8 mouse cellular contexts compared by ENCODE assay signal in the genomic region with DNA sequence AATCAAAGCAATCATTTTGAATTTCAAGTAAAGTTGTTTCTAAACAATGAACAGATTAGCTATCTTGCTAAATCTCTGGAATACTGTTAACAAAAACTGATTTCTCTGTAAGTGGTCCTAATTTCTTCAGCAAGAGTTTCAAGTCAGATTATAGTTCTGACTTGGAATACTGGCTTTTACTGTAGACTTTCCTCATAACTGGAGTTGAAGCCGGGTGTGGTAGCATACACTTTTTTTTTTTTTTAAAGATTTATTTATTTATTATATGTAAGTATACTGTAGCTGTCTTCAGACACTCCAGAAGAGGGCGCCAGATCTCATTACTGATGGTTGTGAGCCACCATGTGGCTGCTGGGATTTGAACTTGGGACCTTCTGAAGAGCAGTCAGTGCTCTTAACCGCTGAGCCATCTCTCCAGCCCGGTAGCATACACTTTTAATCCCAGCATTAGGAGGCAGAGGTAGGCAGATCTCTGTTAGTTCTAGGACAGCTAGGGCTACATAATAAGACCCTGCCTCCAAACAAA. TPM values are rescaled to one million over a fixed set of nuclear protein-coding genes. Genes with fewer than 3 reads are reported as not detected.
DNase-seq lines count a peak whose midpoint lies in the region; ATAC-seq and TF ChIP-seq lines count a peak whose summit lies in the region.
"Not testable (repeated sequence)": the region's sequence is repeated elsewhere in the genome, so short reads cannot be mapped to it uniquely, and the experiment has no call there.

No protein-coding gene starts in this region.

- in situ Hi-C loops in CH12.LX (cut with MboI; ENCODE audit: low pct_ligation_motif_present, low pct_unique_long_range_greater_than_20kb, low sequenced_read_pairs), result loop anchor here (25.0 kb wide), 1 partner anchor 349 kb away; a partner anchor contains a TSS

- not testable (repeated sequence) for H3K4me1 ChIP-seq in CH12.LX (ENCODE audit: control insufficient read depth in 1 of 2, insufficient read depth in 2 of 2); MEL (ENCODE audit: control insufficient read depth in 1 of 2, insufficient read depth in 2 of 2, low read length in 2 of 2); liver, embryonic 14.5 days (replicated peaks; ENCODE audit: control insufficient read depth in 2 of 2, insufficient read depth in 2 of 2, low read length in 1 of 2); lung, postnatal 0 days (ENCODE audit: insufficient read depth, low read depth, low read length); stomach, postnatal 0 days (replicated peaks; ENCODE audit: control insufficient read depth, insufficient read depth)

- H3K9me3 ChIP-seq in CH12.LX (replicated peaks; ENCODE audit: low read length); MEL (replicated peaks; ENCODE audit: insufficient read depth, low read length); liver, embryonic 14.5 days (ENCODE audit: control insufficient read depth, low read length); lung, postnatal 0 days (ENCODE audit: low read length); stomach, postnatal 0 days (ENCODE audit: control insufficient read depth, low read length): not testable (repeated sequence)

- DNase-seq in CH12.LX (ENCODE audit: extremely low read depth); MEL (ENCODE audit: low read depth, low spot score); gastrocnemius, adult 2 months; layer of hippocampus, adult 2 months (ENCODE audit: low spot score in 2 of 2); liver, embryonic 14.5 days (ENCODE audit: low read depth in 3 of 3, low spot score in 3 of 3); lung, postnatal 0 days (ENCODE audit: low spot score); stomach, postnatal 0 days (ENCODE audit: low spot score): not testable (repeated sequence)
- DNase-seq in kidney, adult 9 months, result peak; percentile 12

- 70% methylated on average over 4 of the region's 4 CpGs for WGBS in liver, embryonic 14.5 days (ENCODE audit: insufficient replicate concordance)
- 81% methylated on average over 4 of the region's 4 CpGs for WGBS in lung, postnatal 0 days
- 81% methylated on average over 4 of the region's 4 CpGs for WGBS in stomach, postnatal 0 days

- dilution Hi-C loops in CH12.LX (cut with MboI; ENCODE audit: extremely low pct_ligation_motif_present, extremely low pct_unique_long_range_greater_than_20kb, low sequenced_read_pairs), result not testable (repeated sequence)

- not testable (repeated sequence) for H3K4me3 ChIP-seq in CH12.LX (replicated peaks in 1 of 3; ENCODE audit: low read depth in 2 of 3, low read length in 2 of 3, poor library complexity in 1 of 3); MEL (ENCODE audit: control insufficient read depth in 1 of 2, insufficient read depth in 1 of 2, low read depth in 2 of 2, low read length in 2 of 2); gastrocnemius, adult 2 months; layer of hippocampus, adult 2 months; liver, embryonic 14.5 days (ENCODE audit: insufficient read depth in 1 of 2, low read depth in 2 of 2, low read length in 2 of 2); lung, postnatal 0 days (ENCODE audit: low read depth, low read length); stomach, postnatal 0 days (ENCODE audit: low read depth, low read length)

- intact Hi-C loops in gastrocnemius, adult 2 months (cut with DNase I), result not testable (repeated sequence)

- not testable (repeated sequence) for ATAC-seq in liver, embryonic 14.5 days (ENCODE audit: insufficient read depth); lung, postnatal 0 days; stomach, postnatal 0 days (ENCODE audit: low FRiP score, low TSS enrichment)

- not testable (repeated sequence) for TF ChIP-seq EP300 in CH12.LX (IDR thresholded peaks at IDR 0.05; ENCODE audit: low read length); MEL (IDR thresholded peaks at IDR 0.05; ENCODE audit: low read depth in 1 of 2, low read length in 2 of 2); liver, embryonic 14.5 days (IDR thresholded peaks at IDR 0.05; ENCODE audit: low read depth); lung, postnatal 0 days (IDR thresholded peaks at IDR 0.05); stomach, postnatal 0 days (optimal IDR thresholded peaks at IDR 0.05)

- H3K4me2 ChIP-seq in CH12.LX (ENCODE audit: insufficient read depth, low read depth, poor library complexity, severe bottlenecking); liver, embryonic 14.5 days (ENCODE audit: low read depth); lung, postnatal 0 days (replicated peaks; ENCODE audit: low read depth, low read length); stomach, postnatal 0 days (replicated peaks; ENCODE audit: low read depth): not testable (repeated sequence)

- TF ChIP-seq POLR2A in CH12.LX (IDR thresholded peaks at IDR 0.05; ENCODE audit: low read depth, low read length); MEL (IDR thresholded peaks at IDR 0.05; ENCODE audit: control insufficient read depth in 1 of 2, insufficient read depth in 1 of 2, low read depth in 1 of 2, low read length in 2 of 2, poor library complexity in 1 of 2): not testable (repeated sequence)

- H3K36me3 ChIP-seq in CH12.LX (replicated peaks in 1 of 2; ENCODE audit: control insufficient read depth in 1 of 2, insufficient read depth in 1 of 2, low read length in 1 of 2), result peaks cover 70 to 91% of the 10 kb centered on the region in 2 experiments
- H3K36me3 ChIP-seq in MEL (ENCODE audit: control insufficient read depth in 1 of 2, insufficient read depth in 2 of 2, low read length in 2 of 2), result peaks cover 0 to 56% of the 10 kb centered on the region in 2 experiments; a peak in 3 of 4 replicates
- H3K36me3 ChIP-seq in liver, embryonic 14.5 days (replicated peaks; ENCODE audit: control insufficient read depth, insufficient read depth, low read depth), result peaks cover 84% of the 10 kb centered on the region
- H3K36me3 ChIP-seq in lung, postnatal 0 days (ENCODE audit: insufficient read depth, low read length), result peaks cover 30% of the 10 kb centered on the region
- H3K36me3 ChIP-seq in stomach, postnatal 0 days (ENCODE audit: control insufficient read depth, insufficient read depth, low read length), result peaks cover 25% of the 10 kb centered on the region

- H3K27ac ChIP-seq in CH12.LX (ENCODE audit: insufficient read depth, low read depth); MEL (ENCODE audit: control insufficient read depth, low read depth, low read length); gastrocnemius, adult 2 months; layer of hippocampus, adult 2 months; liver, embryonic 14.5 days; lung, postnatal 0 days (ENCODE audit: low read length); stomach, postnatal 0 days (replicated peaks): not testable (repeated sequence)

- not testable (repeated sequence) for H3K79me2 ChIP-seq in CH12.LX (replicated peaks; ENCODE audit: control insufficient read depth, extremely low read depth, insufficient read depth, poor library complexity, severe bottlenecking); MEL (ENCODE audit: control insufficient read depth, insufficient read depth, low read length, poor library complexity)

- TF ChIP-seq CTCF in CH12.LX (conservative IDR thresholded peaks at IDR 0.05 in 1 of 2, IDR thresholded peaks at IDR 0.05 in 1 of 2; ENCODE audit: low read depth in 2 of 2, low read length in 2 of 2) (peak in 1 of 2 experiments; percentile 28; a peak in 2 of 4 replicates), MEL (IDR thresholded peaks at IDR 0.05 in 2 of 3, conservative IDR thresholded peaks at IDR 0.05 in 1 of 3; ENCODE audit: control insufficient read depth in 1 of 3, insufficient read depth in 1 of 3, low read depth in 2 of 3, low read length in 3 of 3, poor library complexity in 1 of 3, severe bottlenecking in 1 of 3) (peak; percentile 6 to 22 (median 18); a peak in 2 of 6 replicates)
- peak; percentile 50 for TF ChIP-seq CTCF in gastrocnemius, adult 2 months (IDR thresholded peaks at IDR 0.05)
- TF ChIP-seq CTCF in layer of hippocampus, adult 2 months (conservative IDR thresholded peaks at IDR 0.05), result peak; percentile 65
- TF ChIP-seq CTCF in liver, embryonic 14.5 days (IDR thresholded peaks at IDR 0.05; ENCODE audit: low read depth), result peak; percentile 24; the same call in 1 of the 2 replicates
- peak; percentile 17; the same call in 1 of the 2 replicates for TF ChIP-seq CTCF in lung, postnatal 0 days (IDR thresholded peaks at IDR 0.05)
- TF ChIP-seq CTCF in stomach, postnatal 0 days (IDR thresholded peaks at IDR 0.05; ENCODE audit: low read depth), result 0 out of 2 replicates have a peak, but pooled peaks have one; percentile 1

- not testable (repeated sequence) for TF ChIP-seq RAD21 in CH12.LX (IDR thresholded peaks at IDR 0.05; ENCODE audit: low read depth, low read length); MEL (IDR thresholded peaks at IDR 0.05; ENCODE audit: low read depth, low read length)

- H3K27me3 ChIP-seq in CH12.LX (replicated peaks); MEL (ENCODE audit: control insufficient read depth in 1 of 2, insufficient read depth in 2 of 2, low read length in 2 of 2); liver, embryonic 14.5 days (ENCODE audit: control insufficient read depth, insufficient read depth, low read length); lung, postnatal 0 days (replicated peaks; ENCODE audit: insufficient read depth, low read length); stomach, postnatal 0 days (ENCODE audit: control insufficient read depth, insufficient read depth, low read length): not testable (repeated sequence)

- H3K9ac ChIP-seq in CH12.LX (ENCODE audit: insufficient read depth, low read depth); MEL (ENCODE audit: control insufficient read depth, low read depth, low read length, poor library complexity, severe bottlenecking); liver, embryonic 14.5 days (replicated peaks); lung, postnatal 0 days (replicated peaks; ENCODE audit: low read depth); stomach, postnatal 0 days (ENCODE audit: low read length): not testable (repeated sequence)

RNA-seq across cellular contexts. Expression of a gene that starts 13.2 kb away (rescaled TPM):
- total RNA-seq in CH12.LX (2012; rRNA removed), result 12.7 and 23.3 TPM in 2 replicates
- total RNA-seq in CH12.LX (2014; rRNA removed), result 2.6 and 2.8 TPM in 2 replicates
- polyA plus RNA-seq in CH12.LX (2012; ENCODE audit: insufficient read length, low read depth), result 2.7 and 3.5 TPM in 2 replicates
- total RNA-seq in MEL (2012; rRNA removed), result 0.88 and 1.2 TPM in 2 replicates
- polyA plus RNA-seq in MEL (2012; ENCODE audit: insufficient read depth in 1 of 2, insufficient read length in 2 of 2, low read depth in 1 of 2, low replicate concordance in 2 of 2, missing spikeins in 1 of 2), result 1 to 10 TPM in 1 of 2 experiments, not detected in 1; 1.1 TPM
- under 1 TPM; 0.20 to 0.42 TPM for total RNA-seq in gastrocnemius, adult 2 months (2021)
- 100 to 1,000 TPM; 218 to 227 TPM for total RNA-seq in layer of hippocampus, adult 2 months (2021)
- polyA plus RNA-seq in liver, embryonic 14.5 days (2012; rRNA removed), result 0.64 and 0.74 TPM in 2 replicates
- 0.17 and 0.37 TPM in 2 replicates for polyA plus RNA-seq in liver, embryonic 14.5 days (2014; fragmentation: Nextera tagmentation; extraction: Ambion mirVana)
- 0.39 and 0.48 TPM in 2 replicates for polyA plus RNA-seq in lung, postnatal 0 days (2015; fragmentation: Nextera tagmentation; extraction: Ambion mirVana)
- 0.57 and 0.75 TPM in 2 replicates for polyA plus RNA-seq in stomach, postnatal 0 days (2015; fragmentation: Nextera tagmentation; extraction: Ambion mirVana)

RNA-seq across cellular contexts. Expression of a gene that starts 35.3 kb away (rescaled TPM):
- total RNA-seq in CH12.LX (2012; rRNA removed), result 141 and 157 TPM in 2 replicates
- 105 and 116 TPM in 2 replicates for total RNA-seq in CH12.LX (2014; rRNA removed)
- polyA plus RNA-seq in CH12.LX (2012; ENCODE audit: insufficient read length, low read depth), result 179 and 191 TPM in 2 replicates
- 110 and 153 TPM in 2 replicates for total RNA-seq in MEL (2012; rRNA removed)
- 100 to 1,000 TPM; 184 to 324 TPM for polyA plus RNA-seq in MEL (2012; ENCODE audit: insufficient read depth in 1 of 2, insufficient read length in 2 of 2, low read depth in 1 of 2, low replicate concordance in 2 of 2, missing spikeins in 1 of 2)
- 100 to 1,000 TPM; 138 to 169 TPM for total RNA-seq in gastrocnemius, adult 2 months (2021)
- 100 to 1,000 TPM in 1 of 2 experiments, 10 to 100 TPM in 1; 93.8 to 101 TPM for total RNA-seq in layer of hippocampus, adult 2 months (2021)
- polyA plus RNA-seq in liver, embryonic 14.5 days (2012; rRNA removed), result 35.6 and 56.8 TPM in 2 replicates
- polyA plus RNA-seq in liver, embryonic 14.5 days (2014; fragmentation: Nextera tagmentation; extraction: Ambion mirVana), result 152 and 155 TPM in 2 replicates
- polyA plus RNA-seq in lung, postnatal 0 days (2015; fragmentation: Nextera tagmentation; extraction: Ambion mirVana), result 173 and 190 TPM in 2 replicates
- 189 and 211 TPM in 2 replicates for polyA plus RNA-seq in stomach, postnatal 0 days (2015; fragmentation: Nextera tagmentation; extraction: Ambion mirVana)
